Mouse (Mus musculus) bone marrow macrophage, adult 2 months (primary cell): Measurements from ENCODE around the gene Syt1.

Experiments
- CTCF ChIP-seq: IDR thresholded peaks from 2 replicates; pipeline ENCODE4 v1.5.1; 2012; ENCODE audit warnings: low read depth, mild to moderate bottlenecking, low read length, moderate library complexity
- POLR2A ChIP-seq: IDR thresholded peaks from 2 replicates; pipeline ENCODE4 v1.6.1; 2012; ENCODE audit warnings: mild to moderate bottlenecking, low read depth, low read length, borderline replicate concordance

GRCm38 (mm10) chr10:108855986-108856385 lies 154.8 kb downstream of the Syt1 start:
- TF ChIP-seq CTCF = no peak
- no peak for TF ChIP-seq POLR2A
